Mouse (Mus musculus) cortical plate, adult 2 months (tissue): ENCODE measurements at regions not wholly inside any gene's neighbourhood (a gene's known extent, or its start where the extent isn't known, plus 50 kb on each side); places are given as distances from the start of the nearest gene placed in this dataset.

Source experiments
- H3K27ac ChIP-seq: fragments of 200-500 bp; 2 replicates; pipeline ENCODE4 v1.5.1; 2012; ENCODE audit warnings: low read length, control low read depth, inconsistent platforms; ENCODE audit not compliant: insufficient read depth
- H3K4me1 ChIP-seq: fragments of 200-500 bp; 2 replicates; pipeline ENCODE4 v1.6.1; 2011; ENCODE audit warnings: low read length; ENCODE audit not compliant: control insufficient read depth, insufficient read depth
- H3K4me3 ChIP-seq: fragments of 200-500 bp; 2 replicates; pipeline ENCODE4 v1.5.1; 2011; ENCODE audit warnings: mild to moderate bottlenecking, low read length, control low read depth; ENCODE audit not compliant: insufficient read depth
- CTCF ChIP-seq: fragments of 200-500 bp; IDR thresholded peaks from 2 replicates; pipeline ENCODE4 v1.5.1; 2011; ENCODE audit warnings: mild to moderate bottlenecking, control low read depth, low read length; ENCODE audit not compliant: insufficient read depth; ENCODE audit errors: extremely low read depth
- POLR2A ChIP-seq: fragments of 200-500 bp; IDR thresholded peaks from 2 replicates; pipeline ENCODE4 v1.6.1; 2011; ENCODE audit warnings: mild to moderate bottlenecking, low read length, control low read depth; ENCODE audit not compliant: insufficient read depth; ENCODE audit errors: extremely low read depth

DNA sequence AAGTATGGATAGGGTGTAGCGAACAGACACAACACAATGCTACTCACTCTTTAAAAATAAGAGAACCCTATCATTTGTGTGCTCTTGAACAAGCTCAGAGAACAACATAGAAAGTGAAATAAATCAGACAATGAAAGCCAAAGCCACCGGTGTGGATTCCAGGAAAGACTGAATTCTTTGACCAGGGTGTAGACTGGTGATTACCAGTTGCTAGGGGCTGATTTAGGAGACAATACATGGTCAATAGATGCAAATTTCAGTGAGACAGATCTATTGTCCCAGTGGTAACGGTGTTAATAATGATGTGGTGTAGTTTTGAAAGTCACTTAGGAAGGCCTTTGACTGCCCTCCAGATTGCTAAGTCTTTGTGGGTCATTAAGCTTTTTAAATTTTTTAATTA lies 94.3 kb upstream of the Zfp366 start:
- Histone ChIP-seq H3K27ac (no peak overlapping the region), H3K4me3 (no peak overlapping the region), H3K4me1 (no peaks in the 10 kb centered on the region; the same call in 1 of the 2 replicates)
- TF ChIP-seq CTCF (no peak), POLR2A (no peak)

DNA sequence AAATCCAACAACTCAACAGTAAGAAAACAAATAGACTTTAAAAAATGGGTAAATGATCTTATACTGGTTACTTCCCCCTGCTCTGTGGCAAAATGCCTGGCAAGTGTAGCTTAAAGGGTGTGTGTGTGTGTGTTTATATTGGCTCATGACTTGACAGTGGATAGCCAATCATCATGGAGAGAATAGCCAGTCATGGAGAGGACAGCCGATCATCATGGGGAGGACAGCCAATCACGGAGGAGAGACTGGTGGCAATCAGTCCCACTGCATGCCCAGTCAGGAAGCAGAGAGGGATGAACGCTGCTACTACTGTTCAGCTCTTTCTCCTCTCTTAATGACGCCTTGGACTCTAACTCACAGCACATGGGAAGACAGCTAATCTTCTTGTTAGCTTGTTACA lies 96.3 kb upstream of the Zfp366 start:
- TF ChIP-seq POLR2A (no peak), CTCF (no peak)
- H3K27ac ChIP-seq = no peak overlapping the region
- H3K4me3 ChIP-seq = no peak overlapping the region
- peaks cover 1% of the 10 kb centered on the region; the same call in 1 of the 2 replicates for H3K4me1 ChIP-seq

DNA sequence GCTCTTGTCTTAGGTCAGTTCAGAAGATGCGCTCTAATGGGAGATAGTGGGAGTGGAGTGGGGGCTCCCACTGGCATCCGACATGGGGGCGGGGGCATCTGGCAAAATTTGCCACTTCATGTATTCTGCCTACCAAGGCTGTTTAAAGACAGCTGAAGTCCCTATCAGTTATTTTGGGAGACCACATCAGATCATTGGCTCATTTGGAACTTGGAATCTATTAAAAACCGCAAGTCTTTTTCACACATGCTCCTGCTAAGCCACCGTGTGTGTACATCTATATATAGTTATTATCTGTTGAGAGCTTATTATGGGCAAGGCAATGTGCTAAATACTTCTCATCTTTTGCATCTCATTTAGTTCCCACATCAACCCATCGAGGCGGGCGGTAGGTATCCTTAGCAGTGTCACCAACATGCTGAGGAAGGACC lies 95.0 kb upstream of the 1700024P04Rik start:
- H3K27ac ChIP-seq = 0 out of 2 replicates have a peak overlapping the region, but pooled peaks have one; percentile 14
- no peak for TF ChIP-seq POLR2A
- no peak for TF ChIP-seq CTCF
- peaks cover 1% of the 10 kb centered on the region; the same call in 1 of the 2 replicates for H3K4me1 ChIP-seq
- H3K4me3 ChIP-seq = no peak overlapping the region

DNA sequence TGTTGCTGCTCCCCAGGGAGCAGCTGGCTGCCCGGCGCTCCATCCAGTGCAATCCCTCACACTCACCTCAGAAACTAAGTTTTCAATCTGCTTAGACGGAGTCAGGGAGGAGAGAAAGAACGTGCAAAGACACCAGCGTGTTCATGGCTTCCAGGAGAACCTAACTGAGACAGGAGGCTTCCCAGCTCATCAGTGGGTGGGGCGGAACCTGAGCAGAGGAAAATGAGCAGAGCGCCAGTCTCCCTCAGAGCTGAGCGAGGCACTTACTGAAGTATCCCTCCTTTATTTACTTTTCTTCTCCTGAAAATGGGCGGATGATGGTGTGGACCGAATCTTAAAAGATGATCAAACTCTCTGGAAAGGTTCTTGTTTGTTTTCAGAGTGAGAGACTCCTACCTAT lies 94.3 kb upstream of the 1700024P04Rik start:
- Histone ChIP-seq H3K27ac (no peak overlapping the region), H3K4me1 (no peaks in the 10 kb centered on the region), H3K4me3 (no peak overlapping the region)
- TF ChIP-seq POLR2A (peak; percentile 10; the same call in 1 of the 2 replicates), CTCF (no peak)

DNA sequence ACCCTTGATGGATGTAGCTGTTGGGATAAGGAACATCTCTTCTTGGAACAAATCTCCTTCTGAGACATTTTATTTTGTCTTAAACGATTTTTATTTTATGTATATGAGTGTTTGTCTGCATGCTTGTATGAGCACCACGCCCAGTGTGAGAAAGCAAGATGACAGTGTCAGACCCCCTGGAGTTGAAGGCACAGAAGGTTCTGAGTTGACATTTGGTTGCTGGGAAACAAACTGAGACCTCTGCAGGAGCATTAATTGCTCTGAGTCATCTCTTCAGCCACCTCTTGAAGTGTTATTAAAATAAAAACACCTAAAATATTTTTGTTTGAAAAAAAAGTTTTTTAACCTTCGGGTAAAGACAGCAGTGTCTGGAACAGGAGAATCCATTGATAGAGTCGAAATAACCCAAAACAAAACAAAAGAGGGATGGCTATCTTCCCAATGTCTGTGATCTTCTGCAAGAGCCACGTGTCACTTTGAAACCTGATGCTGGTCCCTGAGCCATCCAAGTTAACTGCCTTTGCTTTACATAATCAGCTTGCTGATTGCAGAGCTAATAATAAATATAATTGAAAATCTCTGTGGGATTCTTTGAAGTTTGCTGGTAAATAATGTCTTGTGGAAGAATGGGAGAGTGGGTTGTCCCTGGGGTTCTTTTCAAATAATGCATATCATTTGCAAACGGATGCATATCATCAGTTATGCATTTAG lies 92.8 kb upstream of the 1700024P04Rik start:
- H3K4me1 ChIP-seq = no peaks in the 10 kb centered on the region
- no peak overlapping the region for H3K4me3 ChIP-seq
- no peak for TF ChIP-seq POLR2A
- no peak for TF ChIP-seq CTCF
- H3K27ac ChIP-seq = no peak overlapping the region

DNA sequence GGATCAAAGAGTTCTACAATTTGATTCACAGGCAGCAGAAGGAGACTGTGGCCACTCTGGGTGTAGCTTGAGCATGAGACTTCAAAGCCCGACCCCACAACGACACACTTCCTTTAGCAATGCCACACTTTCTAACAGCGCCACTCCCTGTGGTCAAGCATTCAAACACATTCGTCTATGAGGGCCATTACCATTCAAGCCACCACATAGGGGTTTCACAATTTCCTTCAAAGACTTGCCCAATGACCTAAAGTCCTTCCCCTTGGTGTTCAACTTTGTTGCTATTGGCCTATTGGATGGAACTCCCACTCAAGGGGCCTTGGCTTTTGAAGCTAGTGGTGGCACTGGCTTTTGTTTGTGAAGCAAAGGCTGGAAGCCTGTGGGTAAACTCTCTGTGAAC lies 91.1 kb upstream of the 1700024P04Rik start:
- Histone ChIP-seq H3K27ac (no peak overlapping the region), H3K4me3 (no peak overlapping the region), H3K4me1 (no peaks in the 10 kb centered on the region)
- TF ChIP-seq CTCF = no peak

DNA sequence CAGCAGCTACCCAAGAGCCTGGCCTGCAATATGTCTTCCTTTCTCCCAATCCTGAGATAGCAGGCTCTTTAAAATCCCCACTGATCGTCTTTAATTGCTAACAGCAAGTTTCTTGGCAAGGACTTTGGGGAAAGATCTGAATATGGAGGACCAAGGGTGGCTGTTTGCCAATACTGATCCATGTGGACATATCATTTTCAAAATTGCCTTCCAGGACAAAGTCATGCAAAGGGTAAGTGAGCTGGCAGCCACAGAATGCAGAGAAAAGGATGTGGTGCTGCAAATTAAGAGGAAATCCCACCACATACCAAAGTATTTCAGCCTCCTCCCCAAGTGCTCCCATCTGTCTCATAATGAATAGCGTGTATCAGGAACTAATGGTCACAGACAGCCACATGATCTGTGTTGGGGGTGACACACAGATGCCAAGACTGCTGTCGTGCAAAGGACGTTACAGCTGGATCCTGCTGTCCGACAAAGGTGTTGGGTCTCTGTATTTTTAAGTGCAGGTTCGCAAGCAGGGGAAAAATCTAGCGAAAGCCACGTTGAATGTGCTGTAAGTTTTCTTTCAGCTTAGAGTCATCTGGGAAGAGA lies 87.6 kb upstream of the 1700024P04Rik start:
- Histone ChIP-seq H3K4me3 (no peak overlapping the region), H3K27ac (no peak overlapping the region), H3K4me1 (peaks cover 1% of the 10 kb centered on the region; the same call in 1 of the 2 replicates)
- TF ChIP-seq POLR2A (no peak), CTCF (no peak)

DNA sequence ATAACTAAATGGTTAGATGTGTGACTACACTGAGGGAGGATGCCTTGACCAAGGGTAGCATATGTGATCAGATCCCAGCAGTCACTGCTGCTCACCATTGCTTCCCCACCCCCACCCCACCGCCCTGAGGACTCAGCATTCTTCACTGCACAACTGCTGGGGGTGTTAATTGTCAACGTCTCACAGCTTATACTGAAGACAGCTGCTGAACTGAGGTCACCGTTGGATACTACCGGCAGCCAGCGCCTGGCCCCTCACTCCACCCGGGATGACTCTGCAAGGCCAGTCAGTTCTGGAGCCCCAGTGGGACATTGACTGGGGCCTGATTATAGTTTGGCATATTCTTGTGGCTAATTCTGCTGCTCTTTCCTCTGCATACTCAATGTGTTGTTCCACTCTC lies 87.0 kb upstream of the 1700024P04Rik start:
- no peak for TF ChIP-seq POLR2A
- no peak for TF ChIP-seq CTCF
- Histone ChIP-seq H3K27ac (no peak overlapping the region), H3K4me3 (no peak overlapping the region), H3K4me1 (peaks cover 1% of the 10 kb centered on the region; the same call in 1 of the 2 replicates)

DNA sequence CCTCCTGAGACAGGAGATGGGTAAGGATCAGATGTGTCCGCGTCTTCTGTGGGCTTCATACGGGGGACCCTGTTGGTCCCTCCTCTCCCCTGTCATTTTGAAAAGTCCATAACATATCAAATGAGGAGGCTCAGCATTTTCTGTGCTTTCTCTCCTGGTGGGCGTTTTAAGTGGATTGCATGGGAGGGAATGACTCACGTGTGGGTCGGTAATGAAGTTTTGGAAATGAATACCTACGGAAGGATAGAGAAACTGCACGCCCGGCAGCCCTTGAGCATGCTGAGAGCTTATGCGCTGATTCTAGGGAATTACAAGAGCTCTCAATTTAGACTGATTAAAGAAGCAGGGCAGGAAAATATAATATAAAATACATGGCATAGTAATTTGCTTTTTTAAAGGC lies 85.4 kb upstream of the 1700024P04Rik start:
- H3K4me3 ChIP-seq = no peak overlapping the region
- no peak overlapping the region for H3K27ac ChIP-seq
- TF ChIP-seq CTCF (no peak), POLR2A (no peak)
- H3K4me1 ChIP-seq = peaks cover 1% of the 10 kb centered on the region; the same call in 1 of the 2 replicates

DNA sequence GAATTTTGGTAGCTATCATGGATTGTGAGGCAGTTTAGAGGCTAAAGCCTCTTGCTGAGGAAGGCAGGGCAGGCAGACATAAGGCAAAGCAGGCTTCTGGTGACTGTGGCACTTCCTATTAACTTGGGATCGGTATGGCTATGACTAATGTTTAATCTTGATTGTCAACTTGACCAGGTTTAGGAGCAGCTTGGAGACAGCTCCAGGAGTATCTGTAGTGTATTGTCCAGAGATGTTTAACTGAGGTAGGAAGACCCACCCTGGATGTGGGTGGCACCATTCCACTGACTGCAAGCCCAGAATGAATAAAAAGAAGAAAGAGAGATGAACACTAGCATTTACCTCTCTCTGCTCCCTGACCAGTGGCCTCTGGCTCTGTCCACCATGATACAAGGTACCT lies 83.1 kb upstream of the 1700024P04Rik start:
- H3K4me1 ChIP-seq = peaks cover 1% of the 10 kb centered on the region
- H3K4me3 ChIP-seq = no peak overlapping the region
- TF ChIP-seq POLR2A = no peak
- TF ChIP-seq CTCF = no peak
- H3K27ac ChIP-seq = no peak overlapping the region
